Mouse (Mus musculus) thymus, adult 2 months (tissue): Measurements from ENCODE around the gene Flnb.

Experiments used
- CTCF ChIP-seq: fragments of 200-500 bp; IDR thresholded peaks from 2 replicates; pipeline ENCODE4 v1.5.1; 2012; ENCODE audit warnings: mild to moderate bottlenecking, control low read depth, low read length, moderate library complexity, borderline replicate concordance; ENCODE audit not compliant: control insufficient read depth, poor library complexity, insufficient read depth; ENCODE audit errors: extremely low read depth
- POLR2A ChIP-seq: fragments of 200-500 bp; IDR thresholded peaks from 2 replicates; pipeline ENCODE4 v1.6.1; 2012; ENCODE audit warnings: mild to moderate bottlenecking, low read length, control low read depth, moderate library complexity; ENCODE audit not compliant: control insufficient read depth, poor library complexity, insufficient read depth; ENCODE audit errors: extremely low read depth

- TF ChIP-seq CTCF (no peak), POLR2A (no peak)
These were observed 28.9 kb downstream of the Flnb start for GRCm38 (mm10) chr14:7846696-7847095.
